ENCODE assay signal across 8 mouse cellular contexts in genomic region chr14:25377900-25378716, GRCm38 (mm10).
DNase-seq lines count a peak whose midpoint lies in the region; ATAC-seq and TF ChIP-seq lines count a peak whose summit lies in the region.

No protein-coding gene starts in this region.

- peak; percentile 66 for DNase-seq in adipocyte (ENCODE audit: low spot score)
- DNase-seq in embryo, embryonic 11 days: peak; percentile 94
- peak; percentile 81 to 85 for DNase-seq in left cerebral cortex, postnatal 36 days (ENCODE audit: low spot score in 2 of 2)
- DNase-seq in midbrain, embryonic 10.5 days (ENCODE audit: low spot score): peak; percentile 91
- peak; percentile 72 for DNase-seq in right cerebral cortex, postnatal 4 days
- DNase-seq in yolk sac, embryonic 10.5 days (ENCODE audit: low spot score): peak; percentile 91

- no peaks in the 10 kb centered on the region for H3K27me3 ChIP-seq in intestine, postnatal 0 days (replicated peaks; ENCODE audit: control insufficient read depth, insufficient read depth, low read length)
- no peaks in the 10 kb centered on the region for H3K27me3 ChIP-seq in midbrain, embryonic 10.5 days (ENCODE audit: low read depth, poor library complexity, severe bottlenecking)

- H3K36me3 ChIP-seq in intestine, postnatal 0 days (ENCODE audit: control insufficient read depth, insufficient read depth): no peaks in the 10 kb centered on the region
- no peaks in the 10 kb centered on the region for H3K36me3 ChIP-seq in midbrain, embryonic 10.5 days

- no peaks in the 10 kb centered on the region for H3K9me3 ChIP-seq in intestine, postnatal 0 days (ENCODE audit: control insufficient read depth)
- H3K9me3 ChIP-seq in midbrain, embryonic 10.5 days (replicated peaks): no peaks in the 10 kb centered on the region

- ATAC-seq in granulocyte monocyte progenitor cell, adult 5-6 weeks (replicated peaks; ENCODE audit: poor library complexity, severe bottlenecking): peak; percentile 75
- ATAC-seq in intestine, postnatal 0 days: peak; percentile 87

- H3K4me2 ChIP-seq in intestine, postnatal 0 days (replicated peaks; ENCODE audit: low read depth): peak overlapping the region; percentile 75

- H3K27ac ChIP-seq in intestine, postnatal 0 days (ENCODE audit: low read depth, low read length): peak overlapping the region; percentile 95
- H3K27ac ChIP-seq in midbrain, embryonic 10.5 days (replicated peaks): peak overlapping the region; percentile 100

- peak; percentile 11; the same call in 1 of the 2 replicates for TF ChIP-seq CTCF in intestine, postnatal 0 days (IDR thresholded peaks at IDR 0.05; ENCODE audit: low read depth)

- intact Hi-C loops in left cerebral cortex, postnatal 36 days (cut with DNase I): loop anchor here (1.0 to 10.0 kb wide), 6 partner anchors 60 to 603 kb away; partner anchors contain the start of gene Zmiz1

- no peaks in the 10 kb centered on the region; the same call in 1 of the 2 replicates for H3K4me1 ChIP-seq in intestine, postnatal 0 days (replicated peaks; ENCODE audit: control insufficient read depth, insufficient read depth, low read length)
- peaks cover 56% of the 10 kb centered on the region for H3K4me1 ChIP-seq in midbrain, embryonic 10.5 days

- peak overlapping the region; percentile 44 for H3K4me3 ChIP-seq in intestine, postnatal 0 days (ENCODE audit: low read depth, low read length)
- peak overlapping the region; percentile 57 for H3K4me3 ChIP-seq in midbrain, embryonic 10.5 days

- H3K9ac ChIP-seq in intestine, postnatal 0 days (ENCODE audit: low read depth, low read length): peak overlapping the region; percentile 67

- WGBS in intestine, postnatal 0 days: under 1% methylated on average over 48 of the region's 54 CpGs
- under 1% methylated on average over 54 of the region's 54 CpGs for WGBS in midbrain, embryonic 10.5 days

Comparison
In these comparisons a context has a peak if more than half of its experiments do, and no peak if none do; other contexts are left out.
1. Peak in every context shown above with its lines: DNase-seq, ATAC-seq, H3K4me3 ChIP-seq and H3K27ac ChIP-seq.